Mouse (Mus musculus) layer of hippocampus, adult 9-10 months (tissue): ENCODE data around the gene Smim6.

Source experiments
- DNase-seq: peaks from one replicate; pipeline ENCODE4 v3.0.0; 2022; ENCODE audit warnings: low spot score

Gene Smim6

DNA sequence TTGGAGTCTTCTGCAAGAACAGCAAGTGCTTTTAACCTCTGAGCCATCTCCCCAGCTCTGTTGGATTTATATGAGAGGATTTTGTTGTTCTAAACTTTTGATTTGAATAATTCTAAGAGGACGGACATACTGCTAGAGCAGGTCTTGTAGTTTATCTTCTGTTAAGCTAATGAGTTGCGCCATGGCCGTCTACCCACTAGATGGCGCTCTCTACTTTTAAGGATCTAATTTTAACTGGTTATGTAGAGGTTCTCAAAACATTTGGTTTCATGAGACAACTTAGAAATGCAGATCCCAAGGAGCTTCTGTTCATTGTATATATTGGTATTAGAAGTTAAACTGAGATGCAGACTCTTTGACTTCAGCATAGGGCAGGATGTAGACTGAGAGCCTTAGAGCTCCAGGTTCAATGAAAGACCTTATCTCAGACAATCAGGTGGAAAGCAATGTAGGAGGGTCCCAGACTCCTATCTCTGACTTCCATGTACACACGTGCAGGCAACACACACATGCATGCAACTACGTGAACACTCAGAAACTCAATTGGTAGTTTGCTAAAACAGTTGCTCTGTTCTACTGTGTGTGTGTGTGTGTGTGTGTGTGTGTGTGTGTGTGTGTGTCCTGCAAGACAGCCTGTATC, 28.0 kb downstream of the Smim6 start:
- peak; percentile 89 for DNase-seq

DNA sequence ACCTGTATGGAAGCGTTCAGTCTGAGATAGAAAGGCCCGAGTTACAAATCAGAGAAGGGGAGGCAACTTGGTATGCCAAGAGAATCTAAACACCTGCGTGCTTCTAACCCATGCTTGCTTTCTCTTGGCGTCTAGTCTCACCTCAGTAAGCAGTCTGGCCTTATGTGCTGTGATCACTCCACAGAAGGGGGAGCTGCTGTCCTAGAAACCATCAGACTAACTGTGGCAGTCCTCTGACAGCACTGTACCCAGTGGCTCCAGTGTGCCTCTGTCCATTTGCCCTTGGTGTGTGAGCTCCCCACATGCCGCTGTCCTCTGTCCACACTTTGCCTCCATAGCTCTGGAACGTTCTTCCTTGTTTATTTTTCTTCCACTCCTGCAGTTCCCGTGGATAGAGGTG, 30.2 kb downstream of the Smim6 start:
- DNase-seq, result no peak

GRCm38 (mm10) chr11:115945247-115945646, 33.4 kb downstream of the Smim6 start:
- DNase-seq, result no peak

GRCm38 (mm10) chr11:115946221-115946828, 34.5 kb downstream of the Smim6 start:
- DNase-seq, result no peak

- DNase-seq, result no peak
These were observed 36.5 kb downstream of the Smim6 start for GRCm38 (mm10) chr11:115948316-115948715.

DNA sequence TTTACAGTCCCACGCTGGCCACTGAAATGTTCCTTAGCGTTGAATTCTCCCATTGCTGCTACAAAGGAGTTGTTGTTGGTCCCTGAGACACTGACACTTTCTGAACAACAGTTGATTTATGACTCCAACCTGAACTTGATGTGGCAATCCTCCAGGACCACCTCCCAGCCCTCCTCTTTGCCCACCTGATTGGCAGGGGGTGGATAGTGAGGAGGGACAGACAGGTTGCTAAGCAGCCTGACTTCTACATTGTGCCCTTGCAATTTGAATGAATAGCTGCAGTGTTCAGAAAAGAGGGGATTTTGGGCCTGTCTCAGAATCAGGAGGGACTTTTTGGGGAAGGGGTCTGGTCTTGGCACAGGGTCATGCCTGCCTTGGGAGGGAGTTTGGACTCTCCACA, 38.9 kb downstream of the Smim6 start:
- no peak for DNase-seq

DNA sequence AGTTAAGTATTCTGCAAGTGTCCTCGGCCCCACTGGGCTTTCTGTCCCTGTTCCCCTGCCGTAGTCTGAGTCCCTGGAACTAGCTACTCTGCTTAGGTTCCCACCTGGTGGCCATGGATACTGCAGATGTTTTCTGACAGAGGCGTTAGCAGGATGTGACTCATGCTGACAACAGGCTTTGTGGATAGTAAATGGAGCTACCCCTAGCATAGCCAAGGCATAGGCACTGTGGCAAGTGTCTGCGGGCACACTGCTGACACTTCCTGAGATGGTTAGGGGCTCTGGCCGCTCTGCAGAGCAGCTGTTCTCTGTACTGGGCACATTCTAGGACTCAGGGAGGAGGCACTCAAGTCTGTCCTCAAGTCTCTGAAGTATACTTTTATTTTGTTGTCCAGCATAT, 42.9 kb downstream of the Smim6 start:
- DNase-seq, result no peak

GRCm38 (mm10) chr11:115955195-115955858, 43.5 kb downstream of the Smim6 start:
- DNase-seq, result no peak

GRCm38 (mm10) chr11:115956453-115956852, 44.6 kb downstream of the Smim6 start:
- DNase-seq, result no peak

GRCm38 (mm10) chr11:115957971-115958370, 46.2 kb downstream of the Smim6 start:
- no peak for DNase-seq

GRCm38 (mm10) chr11:115959018-115959417, 47.2 kb downstream of the Smim6 start:
- no peak for DNase-seq

GRCm38 (mm10) chr11:115962651-115963412, 51.0 kb downstream of the Smim6 start:
- DNase-seq, result no peak
